Mouse (Mus musculus): ENCODE data around the gene Rgs10.

Rgs10 gene

GRCm38 (mm10) chr7:128410708-128411413 lies 7.7 kb downstream of the Rgs10 start:
- no peak for DNase-seq (ENCODE audit: low spot score)

GRCm38 (mm10) chr7:128408265-128408664 lies 10.3 kb downstream of the Rgs10 start:
- no peak for DNase-seq (ENCODE audit: low spot score)

- no peak for DNase-seq (ENCODE audit: low spot score)
Measured at GRCm38 (mm10) chr7:128403988-128404387, 14.6 kb downstream of the Rgs10 start.

- no peak for DNase-seq (ENCODE audit: low spot score)
Measured at GRCm38 (mm10) chr7:128403586-128403985, 15.0 kb downstream of the Rgs10 start.

- no peak for DNase-seq (ENCODE audit: low spot score)
Measured at GRCm38 (mm10) chr7:128403128-128403527, 15.4 kb downstream of the Rgs10 start.

- DNase-seq (ENCODE audit: low spot score): no peak
Measured at GRCm38 (mm10) chr7:128402577-128402976, 16.0 kb downstream of the Rgs10 start.

GRCm38 (mm10) chr7:128398664-128399063 lies 19.9 kb downstream of the Rgs10 start:
- DNase-seq (ENCODE audit: low spot score): peak; percentile 78

- no peak for DNase-seq (ENCODE audit: low spot score)
Measured at GRCm38 (mm10) chr7:128397066-128397465, 21.5 kb downstream of the Rgs10 start.

- no peak for DNase-seq (ENCODE audit: low spot score)
Measured at GRCm38 (mm10) chr7:128393756-128394155, 24.8 kb downstream of the Rgs10 start.

- DNase-seq (ENCODE audit: low spot score): no peak
Measured at GRCm38 (mm10) chr7:128392972-128393314, 25.6 kb downstream of the Rgs10 start.

GRCm38 (mm10) chr7:128392071-128392971 lies 26.2 kb downstream of the Rgs10 start:
- no peak for DNase-seq (ENCODE audit: low spot score)

- no peak for DNase-seq (ENCODE audit: low spot score)
Measured at GRCm38 (mm10) chr7:128391267-128392057, 27.1 kb downstream of the Rgs10 start.

- DNase-seq (ENCODE audit: low spot score): no peak
Measured at GRCm38 (mm10) chr7:128388968-128389367, 29.6 kb downstream of the Rgs10 start.

- no peak for DNase-seq (ENCODE audit: low spot score)
Measured at GRCm38 (mm10) chr7:128383726-128384463, 34.7 kb downstream of the Rgs10 start.

GRCm38 (mm10) chr7:128383189-128383725 lies 35.3 kb downstream of the Rgs10 start:
- no peak for DNase-seq (ENCODE audit: low spot score)

GRCm38 (mm10) chr7:128382527-128382860 lies 36.1 kb downstream of the Rgs10 start:
- no peak for DNase-seq (ENCODE audit: low spot score)

- DNase-seq (ENCODE audit: low spot score): no peak
Measured at GRCm38 (mm10) chr7:128381811-128382526, 36.6 kb downstream of the Rgs10 start.

- DNase-seq (ENCODE audit: low spot score): no peak
Measured at GRCm38 (mm10) chr7:128381001-128381400, 37.6 kb downstream of the Rgs10 start.

GRCm38 (mm10) chr7:128379162-128379805 lies 39.3 kb downstream of the Rgs10 start:
- DNase-seq (ENCODE audit: low spot score): no peak

GRCm38 (mm10) chr7:128376206-128376701 lies 42.3 kb downstream of the Rgs10 start:
- DNase-seq (ENCODE audit: low spot score): no peak

All from c-Kit-positive CD71-positive TER-119-positive erythroid progenitor cells, embryonic 14.5 days (primary cell).